Mouse (Mus musculus): ENCODE results near the gene Acss1. TPM values are rescaled to one million over a fixed set of nuclear protein-coding genes. Genes with fewer than 3 reads are reported as not detected.

Gene Acss1
- 27.9 and 29.0 TPM in 2 replicates for polyA plus RNA-seq (2015; fragmentation: Nextera tagmentation; extraction: Ambion mirVana)

GRCm38 (mm10) chr2:150667820-150668766 lies at the start of gene Acss1:
Gene Acss1 (minus strand): TSS chr2:150668500.

GRCm38 (mm10) chr2:150689223-150689800 lies 21.0 kb upstream of the Acss1 start, which contains the start of gene Vsx1:
Gene Vsx1 (minus strand): TSS chr2:150689360.

GRCm38 (mm10) chr2:150608087-150608799 lies 60.1 kb downstream of the Acss1 start, which contains the start of gene Apmap:
Gene Apmap (minus strand): TSS chr2:150608567.

GRCm38 (mm10) chr2:150569847-150570590 lies 98.3 kb downstream of the Acss1 start, which contains the start of gene Cst7:
Gene Cst7 (plus strand): TSS chr2:150570415.

Other genes with a start within 250 kb of the Acss1 start
- 0.84 and 0.90 TPM in 2 replicates for gene Zfp442, start 217.0 kb downstream of the Acss1 start, polyA plus RNA-seq (2015; fragmentation: Nextera tagmentation; extraction: Ambion mirVana)
- not detected in 2 replicates for gene Zfp345, start 183.4 kb downstream of the Acss1 start, polyA plus RNA-seq (2015; fragmentation: Nextera tagmentation; extraction: Ambion mirVana)
- 15.5 and 22.2 TPM in 2 replicates for gene Cst7, start 98.1 kb downstream of the Acss1 start, polyA plus RNA-seq (2015; fragmentation: Nextera tagmentation; extraction: Ambion mirVana)
- 27.8 and 28.9 TPM in 2 replicates for gene Apmap, start 59.9 kb downstream of the Acss1 start, polyA plus RNA-seq (2015; fragmentation: Nextera tagmentation; extraction: Ambion mirVana)
- gene Vsx1, start 20.9 kb upstream of the Acss1 start, polyA plus RNA-seq (2015; fragmentation: Nextera tagmentation; extraction: Ambion mirVana) = not detected in 2 replicates
- 11.0 and 13.3 TPM in 2 replicates for gene Entpd6, start 80.5 kb upstream of the Acss1 start, polyA plus RNA-seq (2015; fragmentation: Nextera tagmentation; extraction: Ambion mirVana)
- gene Pygb, start 118.2 kb upstream of the Acss1 start, polyA plus RNA-seq (2015; fragmentation: Nextera tagmentation; extraction: Ambion mirVana) = 16.8 and 20.5 TPM in 2 replicates
- gene Abhd12, start 236.2 kb upstream of the Acss1 start, polyA plus RNA-seq (2015; fragmentation: Nextera tagmentation; extraction: Ambion mirVana) = 24.5 and 32.5 TPM in 2 replicates
- 50.1 and 50.5 TPM in 2 replicates for gene Gins1, start 236.9 kb upstream of the Acss1 start, polyA plus RNA-seq (2015; fragmentation: Nextera tagmentation; extraction: Ambion mirVana)

Measured in spleen, postnatal 0 days (tissue).